Mouse (Mus musculus): ENCODE data around the gene BC030499.
A peak's percentile ranks its signal among the peaks of the same experiment; 100 is the strongest.

The BC030499 gene

GRCm38 (mm10) chr11:78305272-78305671, 14.6 kb downstream of the BC030499 start:
- DNase-seq (ENCODE audit: low read depth, low spot score), result no peak

GRCm38 (mm10) chr11:78310861-78311511, 20.3 kb downstream of the BC030499 start:
- no peak for DNase-seq (ENCODE audit: low read depth, low spot score)

GRCm38 (mm10) chr11:78313662-78314061, 23.0 kb downstream of the BC030499 start:
- no peak for DNase-seq (ENCODE audit: low read depth, low spot score)

GRCm38 (mm10) chr11:78318411-78318810, 27.8 kb downstream of the BC030499 start:
- DNase-seq (ENCODE audit: low read depth, low spot score), result no peak

- no peak for DNase-seq (ENCODE audit: low read depth, low spot score)
Measured at GRCm38 (mm10) chr11:78322076-78322831, 31.6 kb downstream of the BC030499 start.

- peak; percentile 57 for DNase-seq (ENCODE audit: low read depth, low spot score)
Measured at GRCm38 (mm10) chr11:78322860-78323259, 32.2 kb downstream of the BC030499 start, which contains the start of gene Aldoc. Gene Aldoc (plus strand): TSS chr11:78322968.

- no peak for DNase-seq (ENCODE audit: low read depth, low spot score)
Measured at GRCm38 (mm10) chr11:78324000-78324785, 33.6 kb downstream of the BC030499 start.

GRCm38 (mm10) chr11:78324965-78325364, 34.3 kb downstream of the BC030499 start:
- DNase-seq (ENCODE audit: low read depth, low spot score), result no peak

GRCm38 (mm10) chr11:78327215-78327614, 36.6 kb downstream of the BC030499 start:
- DNase-seq (ENCODE audit: low read depth, low spot score), result no peak

GRCm38 (mm10) chr11:78327634-78328511, 37.2 kb downstream of the BC030499 start, which contains the start of gene Pigs:
Gene Pigs (plus strand): TSS chr11:78328415.
- DNase-seq (ENCODE audit: low read depth, low spot score), result peak; percentile 96

- no peak for DNase-seq (ENCODE audit: low read depth, low spot score)
Measured at GRCm38 (mm10) chr11:78328512-78329056, 37.9 kb downstream of the BC030499 start.

- no peak for DNase-seq (ENCODE audit: low read depth, low spot score)
Measured at GRCm38 (mm10) chr11:78332676-78333075, 42.0 kb downstream of the BC030499 start.

- DNase-seq (ENCODE audit: low read depth, low spot score), result no peak
Measured at GRCm38 (mm10) chr11:78333992-78334391, 43.4 kb downstream of the BC030499 start.

GRCm38 (mm10) chr11:78337040-78337439, 46.4 kb downstream of the BC030499 start:
- DNase-seq (ENCODE audit: low read depth, low spot score), result no peak

GRCm38 (mm10) chr11:78341702-78342101, 51.1 kb downstream of the BC030499 start:
- no peak for DNase-seq (ENCODE audit: low read depth, low spot score)

- DNase-seq (ENCODE audit: low read depth, low spot score), result peak; percentile 59
Measured at GRCm38 (mm10) chr11:78343381-78344327, 53.0 kb downstream of the BC030499 start, which contains the start of gene Unc119. Gene Unc119 (plus strand): TSS chr11:78343482.

GRCm38 (mm10) chr11:78344328-78344889, 53.8 kb downstream of the BC030499 start:
- no peak for DNase-seq (ENCODE audit: low read depth, low spot score)

GRCm38 (mm10) chr11:78344890-78345715, 54.5 kb downstream of the BC030499 start:
- no peak for DNase-seq (ENCODE audit: low read depth, low spot score)
